Mouse (Mus musculus): ENCODE results near the gene Cyp2w1.

The Cyp2w1 gene

GRCm38 (mm10) chr5:139352317-139352716, at the start of gene Cyp2w1:
TSS of gene Cyp2w1 (plus strand) at chr5:139352617.
- no peak for DNase-seq (ENCODE audit: low spot score)

DNA sequence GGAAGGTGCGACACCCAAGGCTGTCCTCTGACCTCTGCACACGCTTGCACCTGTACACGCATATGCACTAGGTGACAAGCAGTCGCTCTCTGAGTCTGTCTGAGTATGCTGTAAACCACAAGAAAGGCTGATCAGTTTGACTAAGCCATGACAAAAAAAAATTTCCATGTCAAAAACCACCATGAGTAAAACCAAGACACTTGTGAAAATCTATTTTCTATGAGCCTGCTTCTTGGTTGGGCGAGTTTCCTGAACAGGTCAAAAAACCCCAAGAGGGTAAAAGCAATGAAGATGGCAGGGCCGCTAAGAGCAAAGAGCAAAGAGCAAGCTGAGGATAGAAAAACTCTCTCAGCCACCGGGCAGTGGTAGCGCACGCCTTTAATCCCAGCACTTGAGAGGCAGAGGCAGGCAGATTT, 48.8 kb upstream of the Cyp2w1 start:
- DNase-seq (ENCODE audit: low spot score) = no peak

DNA sequence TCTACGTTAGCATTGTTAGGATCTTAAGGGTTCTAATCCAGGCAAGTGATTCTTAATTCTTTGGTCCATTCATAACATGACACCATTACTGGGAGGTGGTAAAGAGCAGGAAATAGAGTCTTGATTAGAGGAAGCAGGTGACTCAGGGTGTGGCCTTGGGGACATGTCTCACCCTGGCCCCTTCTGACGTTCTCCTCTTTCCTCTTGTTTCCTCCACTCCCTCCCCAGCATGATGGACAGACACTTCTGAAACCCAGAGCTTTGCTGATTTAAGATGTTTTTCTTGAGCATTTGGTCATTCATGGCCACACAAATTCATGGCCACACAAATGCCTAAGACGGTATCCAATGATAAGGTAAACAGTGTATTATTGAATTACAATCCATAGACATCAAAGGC, 42.5 kb upstream of the Cyp2w1 start:
- DNase-seq (ENCODE audit: low spot score) = no peak

DNA sequence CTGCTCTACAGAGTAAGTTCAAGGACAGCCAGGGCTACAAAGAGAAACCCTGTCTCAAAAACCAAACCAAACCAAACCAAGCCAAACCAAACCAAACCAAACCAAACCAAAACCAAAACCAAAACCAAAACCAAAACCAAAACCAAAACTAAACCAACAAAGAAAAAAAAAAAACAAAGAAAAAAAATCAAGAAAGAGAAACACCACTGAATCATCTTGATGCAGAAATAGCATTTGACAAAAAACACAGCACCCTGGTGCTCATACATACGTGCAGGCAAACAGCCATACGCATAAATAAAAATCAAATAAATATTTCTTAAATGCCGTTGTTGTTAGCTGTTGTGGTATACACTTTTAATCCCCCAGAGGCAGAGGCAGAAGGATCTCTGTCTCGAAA, 41.9 kb upstream of the Cyp2w1 start:
- no peak for DNase-seq (ENCODE audit: low spot score)

- DNase-seq (ENCODE audit: low spot score) = no peak
Observed at GRCm38 (mm10) chr5:139311822-139312221, 40.6 kb upstream of the Cyp2w1 start.

DNA sequence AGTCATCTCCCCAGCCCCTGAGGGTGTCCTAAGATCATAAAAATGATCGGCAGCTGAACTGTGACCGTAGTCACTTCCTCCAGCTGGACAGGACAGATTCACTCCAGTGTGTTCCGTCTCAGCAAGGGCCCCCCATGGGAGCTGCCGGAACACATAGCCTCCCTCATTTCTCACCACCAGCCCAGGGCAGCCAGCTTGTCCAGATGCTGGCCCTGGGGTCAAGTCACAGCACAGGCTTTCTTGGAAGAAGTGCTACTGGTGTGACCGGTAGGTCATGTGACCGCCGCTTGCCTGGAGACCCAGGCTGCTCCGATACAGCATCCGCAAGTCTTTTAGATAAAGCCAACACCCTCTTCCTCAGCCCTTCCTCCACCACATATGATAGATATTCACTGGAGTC, 38.9 kb upstream of the Cyp2w1 start:
- no peak for DNase-seq (ENCODE audit: low spot score)

GRCm38 (mm10) chr5:139314941-139315642, 37.3 kb upstream of the Cyp2w1 start:
- DNase-seq (ENCODE audit: low spot score) = no peak

DNA sequence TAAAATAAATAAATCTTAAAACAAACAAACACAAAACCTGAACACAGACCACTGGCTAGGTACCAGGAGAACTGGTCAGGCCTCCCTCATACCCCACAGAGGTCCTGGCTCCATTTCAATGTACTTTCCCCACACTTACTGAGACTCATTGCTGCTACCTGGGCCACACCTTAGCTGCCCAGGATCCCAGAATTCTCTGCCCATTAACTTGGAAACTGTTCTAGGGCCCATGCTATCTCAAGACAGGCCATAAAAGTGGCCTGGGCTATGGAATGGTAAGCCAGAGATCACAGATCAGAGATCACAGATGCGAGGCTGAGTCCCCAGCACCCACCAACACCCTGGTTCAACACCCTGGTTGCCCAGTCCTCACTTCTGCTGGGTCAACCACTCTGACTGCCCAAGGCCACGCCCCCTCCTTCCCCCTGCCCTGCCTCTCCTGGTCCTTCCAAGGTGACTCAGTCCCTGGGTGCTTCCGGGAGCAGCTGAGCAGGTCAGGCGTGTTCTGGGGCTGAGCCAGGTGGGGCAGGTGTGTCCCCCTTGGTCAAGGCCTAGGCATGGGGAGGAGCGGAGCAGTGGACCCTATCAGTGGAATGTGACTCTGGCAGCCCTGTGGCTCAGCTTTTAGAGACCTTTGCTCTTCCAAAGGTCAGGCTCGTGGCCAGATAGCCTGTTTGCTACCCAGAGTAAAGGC, 35.3 kb upstream of the Cyp2w1 start:
- peak; percentile 60 for DNase-seq (ENCODE audit: low spot score)

- DNase-seq (ENCODE audit: low spot score) = no peak
Observed at GRCm38 (mm10) chr5:139317751-139318504, 34.5 kb upstream of the Cyp2w1 start.

DNA sequence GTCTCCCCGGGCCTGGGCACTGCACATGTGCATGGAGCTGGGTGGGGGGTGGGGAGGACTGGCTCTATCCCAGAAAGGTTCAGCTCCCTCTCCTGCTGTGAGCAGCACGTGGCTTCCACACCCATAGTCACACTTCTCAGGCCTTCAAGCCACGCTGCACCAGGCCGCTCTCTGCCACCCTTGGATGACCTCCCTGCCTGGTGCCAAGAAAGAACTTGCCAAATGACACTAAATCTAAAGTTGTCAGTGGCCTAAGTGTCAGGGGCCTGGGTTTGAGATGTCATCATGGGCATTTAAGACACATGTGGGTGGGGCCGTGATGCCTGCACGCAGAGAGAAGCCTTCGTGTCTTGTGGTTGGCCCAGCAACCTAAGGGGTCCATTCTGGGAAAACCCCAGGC, 32.0 kb upstream of the Cyp2w1 start:
- DNase-seq (ENCODE audit: low spot score) = no peak

- no peak for DNase-seq (ENCODE audit: low spot score)
Observed at GRCm38 (mm10) chr5:139321331-139321730, 31.1 kb upstream of the Cyp2w1 start.

DNA sequence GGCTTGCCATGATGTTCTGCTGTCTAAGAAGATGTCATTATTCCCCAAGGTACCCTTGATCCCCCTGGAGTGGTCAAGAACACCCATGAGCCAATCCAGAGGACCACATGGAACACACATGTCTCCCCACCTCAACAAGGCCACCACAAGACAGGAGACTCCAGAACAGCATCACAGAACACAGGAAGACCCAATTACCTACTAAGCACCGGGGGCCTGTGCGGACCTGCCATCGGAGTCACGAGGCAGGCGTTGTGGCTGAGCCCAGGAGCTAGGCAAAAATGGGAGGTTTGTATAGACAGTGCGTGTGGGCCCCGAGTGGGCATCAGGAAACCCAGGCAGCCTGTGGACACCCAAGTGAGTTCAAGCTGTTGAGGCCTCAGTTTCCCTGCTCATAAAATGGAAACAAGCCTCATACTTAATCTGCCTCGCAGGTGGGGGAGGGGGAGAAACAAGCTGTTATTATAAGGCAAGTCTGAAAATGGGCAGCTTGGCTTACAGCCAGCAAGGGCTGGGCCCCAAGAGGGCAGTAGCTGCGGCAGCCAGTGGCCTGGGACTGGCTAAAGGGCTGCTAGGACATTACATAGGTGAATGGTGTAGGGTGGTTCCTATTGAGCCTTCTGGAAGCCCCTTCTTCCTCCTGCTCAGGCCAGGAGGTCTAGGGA, 29.0 kb upstream of the Cyp2w1 start:
- no peak for DNase-seq (ENCODE audit: low spot score)

- no peak for DNase-seq (ENCODE audit: low spot score)
Observed at GRCm38 (mm10) chr5:139324045-139324491, 28.3 kb upstream of the Cyp2w1 start.

- DNase-seq (ENCODE audit: low spot score) = no peak
Observed at GRCm38 (mm10) chr5:139324691-139325394, 27.6 kb upstream of the Cyp2w1 start.

DNA sequence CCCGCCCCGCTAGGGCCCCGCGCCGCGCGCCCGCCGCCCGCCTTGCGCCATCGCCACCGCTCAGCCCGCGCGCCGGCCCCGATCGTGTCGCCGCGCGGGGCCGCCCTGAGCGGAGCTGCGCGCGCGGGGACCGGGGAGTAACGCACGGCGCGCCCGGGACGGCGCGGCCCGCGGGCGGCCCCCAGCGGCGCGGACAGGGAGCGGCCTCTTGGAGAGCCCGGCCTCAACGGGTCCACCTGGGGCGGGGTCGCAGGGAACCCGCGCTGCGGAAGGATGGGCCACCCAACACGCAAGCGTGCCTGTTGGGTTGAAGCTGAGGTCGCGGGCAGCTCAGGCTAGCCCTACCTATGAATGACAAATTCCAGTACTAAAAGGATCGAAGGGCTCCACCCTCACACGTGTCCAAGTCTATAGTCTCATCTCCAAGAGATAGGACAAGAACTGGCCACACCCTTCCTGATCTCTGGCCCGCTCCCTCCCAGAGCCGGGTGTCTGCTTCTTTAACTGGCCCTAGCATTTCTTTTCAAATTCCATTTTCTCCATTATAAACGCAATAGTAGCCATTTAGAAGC, 26.9 kb upstream of the Cyp2w1 start, which contains the start of gene Adap1:
Gene Adap1, minus strand, starts transcription at position 228 of the 572 bp plus-strand sequence.
- peak; percentile 63 for DNase-seq (ENCODE audit: low spot score)

- DNase-seq (ENCODE audit: low spot score) = no peak
Observed at GRCm38 (mm10) chr5:139326111-139326696, 26.2 kb upstream of the Cyp2w1 start.

- DNase-seq (ENCODE audit: low spot score) = no peak
Observed at GRCm38 (mm10) chr5:139326986-139327633, 25.3 kb upstream of the Cyp2w1 start.

- DNase-seq (ENCODE audit: low spot score) = no peak
Observed at GRCm38 (mm10) chr5:139327634-139328020, 24.8 kb upstream of the Cyp2w1 start.

GRCm38 (mm10) chr5:139330766-139331165, 21.7 kb upstream of the Cyp2w1 start:
- DNase-seq (ENCODE audit: low spot score) = no peak

DNA sequence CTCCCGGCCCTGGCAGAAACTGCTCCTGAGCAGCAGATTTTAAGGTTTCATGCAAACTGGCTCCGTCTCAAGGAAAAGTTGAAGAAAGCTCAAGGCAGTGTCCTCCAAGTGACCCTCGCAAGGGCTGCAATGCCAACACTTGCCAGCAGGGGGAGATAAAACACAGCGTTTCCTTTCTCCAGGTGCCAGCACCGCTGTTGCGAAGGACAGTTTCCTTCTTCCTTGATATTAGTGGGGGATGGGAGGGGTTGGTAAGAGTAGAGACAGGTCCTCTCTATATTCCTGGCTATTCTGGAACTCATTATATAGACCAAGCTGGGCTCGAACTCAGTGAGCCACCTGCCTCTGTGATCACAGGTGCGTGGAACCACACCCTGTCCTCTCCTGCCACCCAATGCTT, 20.7 kb upstream of the Cyp2w1 start:
- peak; percentile 80 for DNase-seq (ENCODE audit: low spot score)

Measured in urinary bladder, postnatal 25 days (tissue).